Mouse (Mus musculus) kidney, embryonic 14.5 days (tissue): ENCODE results near the gene Susd4. TPM values are rescaled to one million over a fixed set of nuclear protein-coding genes. Genes with fewer than 3 reads are reported as not detected.

Source experiments
- ATAC-seq: fragments of 200-750 bp; cut with Nextera tagmentation; 2 replicates; pipeline ENCODE4 v1.8.0; 2017; ENCODE audit warnings: moderate number of reproducible peaks, mild to moderate bottlenecking, moderate TSS enrichment, moderate library complexity; ENCODE audit not compliant: low FRiP score, low TSS enrichment
- H3K27ac ChIP-seq: fragments of 300-500 bp; sonication (generic); 2 replicates; pipeline ENCODE4 v1.5.1; 2014; ENCODE audit warnings: low read depth, mild to moderate bottlenecking, low read length, moderate library complexity, mixed read lengths
- H3K27me3 ChIP-seq: fragments of 300-500 bp; sonication (generic); 2 replicates; pipeline ENCODE4 v1.6.1; 2014; ENCODE audit warnings: mild to moderate bottlenecking, low read length; ENCODE audit not compliant: control insufficient read depth, insufficient read depth
- H3K36me3 ChIP-seq: fragments of 300-500 bp; sonication (generic); 2 replicates; pipeline ENCODE4 v1.6.1; 2014; ENCODE audit warnings: low read length, mixed read lengths; ENCODE audit not compliant: control insufficient read depth, insufficient read depth
- H3K4me1 ChIP-seq: fragments of 300-500 bp; sonication (generic); 2 replicates; pipeline ENCODE4 v1.6.1; 2014; ENCODE audit warnings: low read length, mixed read lengths; ENCODE audit not compliant: control insufficient read depth, insufficient read depth
- H3K4me2 ChIP-seq: fragments of 300-500 bp; sonication (generic); replicated peaks from 2 replicates; pipeline ENCODE4 v1.6.1; 2014; ENCODE audit warnings: low read depth, mild to moderate bottlenecking, low read length
- H3K4me3 ChIP-seq: fragments of 300-500 bp; sonication (generic); 2 replicates; pipeline ENCODE4 v1.5.1; 2014; ENCODE audit warnings: mild to moderate bottlenecking, low read length
- H3K9ac ChIP-seq: fragments of 300-500 bp; sonication (generic); 2 replicates; pipeline ENCODE4 v1.6.1; 2014; ENCODE audit warnings: low read depth, mild to moderate bottlenecking, low read length, moderate library complexity
- H3K9me3 ChIP-seq: fragments of 300-500 bp; sonication (generic); 2 replicates; pipeline ENCODE4 v1.6.1; 2016; ENCODE audit warnings: low read length; ENCODE audit not compliant: control insufficient read depth
- WGBS: fragments of 180-500 bp; shearing (Covaris S2); extraction: QIAGEN DNeasy Blood & Tissue Kit; methylation state at CpG from one replicate; pipeline ENCODE4 v1.1.7; 2014; 5-methylcytosine and 5-hydroxymethylcytosine counted together
- polyA plus RNA-seq: library from polyadenylated mRNA; unstranded; fragments of >200 nt; fragmentation: Nextera tagmentation; extraction: Ambion mirVana; gene quantifications from 2 replicates; pipeline ENCODE4 v1.2.1, GENCODE M21; 2014

Susd4 gene
- polyA plus RNA-seq, 1 experiment from 2014 or later: 23.6 TPM

DNA sequence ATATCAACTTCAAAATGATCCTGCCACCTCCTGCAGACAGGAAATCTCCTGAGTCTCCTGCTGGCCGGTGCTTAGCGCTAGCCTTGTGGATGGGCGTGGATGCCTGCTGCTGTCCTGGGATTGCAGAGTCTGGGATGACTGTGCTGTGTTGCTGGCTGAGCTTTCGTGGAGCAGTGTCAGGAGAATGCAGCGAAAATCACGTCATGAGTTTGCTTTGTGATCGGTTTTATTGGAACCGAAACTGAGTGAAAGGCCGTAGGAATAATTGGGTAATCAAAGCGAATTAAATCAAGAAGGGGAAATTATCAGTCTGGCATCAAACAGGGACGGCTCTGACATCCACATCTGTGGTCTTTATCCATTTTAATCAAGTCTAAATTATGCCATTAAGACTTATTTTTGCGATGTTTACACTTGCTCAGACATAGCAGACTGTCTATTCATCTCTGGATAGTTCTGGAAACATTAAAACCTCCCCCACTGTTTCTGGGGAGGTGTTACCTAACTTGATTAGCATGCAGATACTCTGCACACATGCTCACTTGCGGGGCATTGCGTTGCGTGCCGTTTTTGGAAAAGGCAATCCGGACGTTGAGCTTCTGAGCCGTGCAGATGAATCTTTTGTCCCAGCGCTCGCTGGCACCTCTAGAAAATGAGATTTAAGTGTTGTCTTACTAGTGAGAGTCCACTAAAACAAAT, 60.2 kb downstream of the Susd4 start:
- H3K4me1 ChIP-seq: 0 out of 2 replicates have a peak, but pooled peaks cover 14% of the 10 kb centered on the region
- no peak for ATAC-seq
- H3K36me3 ChIP-seq: no peaks in the 10 kb centered on the region
- no peak overlapping the region for H3K27ac ChIP-seq
- no peaks in the 10 kb centered on the region for H3K27me3 ChIP-seq
- no peaks in the 10 kb centered on the region for H3K9me3 ChIP-seq
- no peak overlapping the region for H3K4me3 ChIP-seq
- 69% methylated on average over 21 of the region's 21 CpGs for WGBS
- no peak overlapping the region for H3K9ac ChIP-seq
- no peak overlapping the region for H3K4me2 ChIP-seq

DNA sequence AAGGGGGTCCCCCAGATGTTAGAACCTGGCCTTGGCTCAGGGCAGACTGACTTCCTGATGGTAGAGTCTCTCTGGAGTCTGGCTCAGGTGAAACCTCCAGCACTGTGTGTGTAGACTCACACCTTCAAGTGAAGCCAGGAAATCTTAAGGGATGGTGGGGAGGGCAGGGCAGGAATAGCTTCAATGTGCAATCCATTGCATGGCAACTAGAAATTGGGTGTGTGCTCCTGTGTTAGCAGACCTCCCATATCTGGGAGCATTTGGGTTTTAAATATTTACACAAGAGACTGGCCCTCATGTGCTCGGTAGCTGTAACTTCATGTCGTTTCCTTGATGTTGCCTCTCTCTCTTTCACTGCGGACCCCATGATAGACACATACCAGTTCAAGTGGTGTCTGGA, 62.9 kb downstream of the Susd4 start:
- 80% methylated on average over 3 of the region's 3 CpGs for WGBS
- Histone ChIP-seq H3K4me1 (0 out of 2 replicates have a peak, but pooled peaks cover 4% of the 10 kb centered on the region), H3K4me2 (no peak overlapping the region), H3K36me3 (no peaks in the 10 kb centered on the region), H3K9me3 (no peaks in the 10 kb centered on the region), H3K4me3 (no peak overlapping the region), H3K27me3 (no peaks in the 10 kb centered on the region), H3K27ac (no peak overlapping the region), H3K9ac (no peak overlapping the region)
- no peak for ATAC-seq

DNA sequence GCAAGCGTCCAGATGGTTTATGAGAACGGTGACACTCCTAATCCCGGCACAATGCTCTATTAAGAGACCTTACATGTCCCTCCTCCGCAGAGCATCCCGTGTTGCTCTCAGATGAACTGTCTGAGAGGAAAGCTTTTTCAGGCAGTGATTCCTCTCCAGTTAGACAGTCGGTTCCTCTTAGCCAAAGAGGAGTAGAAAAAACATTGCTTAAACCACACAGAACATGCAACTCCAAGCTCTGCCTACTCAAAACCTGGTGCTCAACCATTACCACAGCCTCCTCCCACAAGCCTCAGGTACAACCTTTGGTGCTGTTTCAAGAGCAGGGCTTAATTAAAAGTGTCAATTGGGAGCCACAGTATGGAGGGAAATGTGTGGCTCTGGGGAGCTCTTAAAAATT, 74.4 kb downstream of the Susd4 start:
- ATAC-seq: no peak
- no peaks in the 10 kb centered on the region for H3K9me3 ChIP-seq
- WGBS: 42% methylated on average over 6 of the region's 6 CpGs
- H3K9ac ChIP-seq: no peak overlapping the region
- H3K27ac ChIP-seq: no peak overlapping the region
- H3K36me3 ChIP-seq: no peaks in the 10 kb centered on the region
- H3K27me3 ChIP-seq: no peaks in the 10 kb centered on the region
- no peak overlapping the region for H3K4me3 ChIP-seq
- H3K4me2 ChIP-seq: no peak overlapping the region
- H3K4me1 ChIP-seq: peaks cover 17% of the 10 kb centered on the region

DNA sequence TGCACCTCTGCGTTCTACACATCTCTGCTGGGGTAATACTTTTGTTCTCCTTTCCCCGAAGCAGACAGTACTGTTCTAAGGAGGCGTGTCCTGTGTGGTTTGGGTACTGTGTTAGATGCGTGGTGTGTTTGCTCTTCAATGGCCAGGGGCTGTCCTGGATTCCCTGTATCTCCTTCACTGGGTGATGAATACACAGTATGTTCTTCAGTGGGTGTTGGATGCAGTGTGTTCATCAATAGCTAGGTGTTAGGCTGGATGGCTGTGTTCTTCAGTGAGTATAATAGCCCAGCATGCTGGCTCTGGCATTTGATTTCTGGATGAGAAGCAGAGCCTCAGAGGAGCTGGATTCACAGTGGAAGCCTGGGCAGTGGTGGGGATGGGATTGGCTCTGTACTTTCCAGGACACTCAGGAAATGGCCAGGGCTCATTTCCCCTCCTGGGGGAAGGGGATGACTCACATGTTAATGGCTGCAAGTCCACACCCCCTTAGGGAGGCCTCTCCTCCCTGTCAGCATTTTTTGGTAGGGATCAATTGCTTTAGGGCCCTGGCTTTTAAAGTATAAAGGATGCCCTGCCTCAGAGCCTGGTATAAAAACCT, 75.8 kb downstream of the Susd4 start:
- H3K27me3 ChIP-seq: no peaks in the 10 kb centered on the region
- no peaks in the 10 kb centered on the region for H3K36me3 ChIP-seq
- no peak overlapping the region for H3K4me2 ChIP-seq
- H3K4me3 ChIP-seq: no peak overlapping the region
- peaks cover 17% of the 10 kb centered on the region for H3K4me1 ChIP-seq
- ATAC-seq: no peak
- H3K27ac ChIP-seq: no peak overlapping the region
- H3K9ac ChIP-seq: no peak overlapping the region
- no peaks in the 10 kb centered on the region for H3K9me3 ChIP-seq
- 76% methylated on average over 4 of the region's 4 CpGs for WGBS

DNA sequence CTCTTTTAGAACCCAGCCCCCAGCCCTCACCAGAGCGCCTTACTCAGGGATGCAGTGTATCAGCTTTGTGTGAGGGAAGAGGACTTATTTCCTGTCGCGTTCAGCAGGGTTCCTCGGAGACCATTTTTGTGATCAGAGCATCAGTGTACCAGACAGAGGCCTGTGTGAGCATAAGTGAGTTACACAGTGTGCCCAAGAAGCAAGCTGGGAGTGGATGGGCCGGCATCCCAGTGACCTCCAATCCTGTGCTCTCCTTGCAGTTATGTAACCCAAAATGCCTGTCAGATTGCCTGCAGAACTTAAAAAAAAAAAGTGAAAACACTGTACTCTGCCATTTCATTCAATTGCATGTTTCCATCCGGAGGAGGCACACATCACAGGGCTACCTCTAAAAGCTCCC, 76.4 kb downstream of the Susd4 start:
- no peaks in the 10 kb centered on the region for H3K27me3 ChIP-seq
- WGBS: 37% methylated on average over 6 of the region's 6 CpGs
- H3K4me2 ChIP-seq: no peak overlapping the region
- no peak overlapping the region for H3K27ac ChIP-seq
- ATAC-seq: no peak
- H3K9ac ChIP-seq: no peak overlapping the region
- H3K4me3 ChIP-seq: no peak overlapping the region
- H3K4me1 ChIP-seq: peaks cover 17% of the 10 kb centered on the region
- no peaks in the 10 kb centered on the region for H3K36me3 ChIP-seq
- no peaks in the 10 kb centered on the region for H3K9me3 ChIP-seq

DNA sequence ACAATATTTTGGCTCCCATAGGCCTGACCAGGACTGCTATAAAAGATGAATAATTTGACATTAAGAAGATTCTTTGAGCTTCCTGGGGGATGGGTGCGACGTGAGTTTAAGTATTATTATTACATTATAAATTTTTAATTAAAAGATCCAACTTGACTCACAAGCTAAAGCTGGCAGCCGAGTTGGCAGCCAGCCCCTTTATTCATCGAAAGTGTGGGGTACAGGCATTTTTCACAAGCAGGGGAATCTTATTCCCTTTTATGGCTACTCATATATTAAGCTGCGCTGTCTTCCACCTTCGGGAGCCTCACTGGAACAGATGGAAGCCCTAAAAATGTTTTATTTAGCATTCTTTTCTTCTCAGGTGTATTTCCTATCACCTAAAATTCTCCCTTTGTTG, 76.9 kb downstream of the Susd4 start:
- 82% methylated on average over 6 of the region's 6 CpGs for WGBS
- H3K36me3 ChIP-seq: no peaks in the 10 kb centered on the region
- H3K9me3 ChIP-seq: no peaks in the 10 kb centered on the region
- H3K27ac ChIP-seq: no peak overlapping the region
- H3K9ac ChIP-seq: no peak overlapping the region
- H3K27me3 ChIP-seq: no peaks in the 10 kb centered on the region
- no peak for ATAC-seq
- H3K4me1 ChIP-seq: peaks cover 17% of the 10 kb centered on the region
- no peak overlapping the region for H3K4me2 ChIP-seq
- no peak overlapping the region for H3K4me3 ChIP-seq

DNA sequence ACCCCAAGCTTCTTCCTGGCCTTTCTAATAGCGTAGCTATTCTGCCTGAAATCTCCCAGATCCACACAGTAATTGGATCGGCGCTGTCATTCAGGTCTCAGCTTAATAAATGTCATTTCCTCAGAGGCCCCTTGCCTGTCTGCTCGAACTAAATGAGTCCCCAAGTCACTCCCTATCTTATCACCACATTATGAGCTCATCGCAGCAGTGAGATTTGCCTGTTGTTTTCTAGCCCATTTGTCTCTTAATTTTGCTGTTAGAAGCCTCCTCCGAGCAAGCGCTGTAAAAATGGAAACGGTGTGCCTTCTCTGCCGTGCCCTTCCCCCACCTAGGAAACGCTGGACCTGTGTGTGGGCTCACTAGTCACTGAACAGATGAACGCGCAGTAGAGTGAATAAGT, 85.9 kb downstream of the Susd4 start:
- Histone ChIP-seq H3K9me3 (no peaks in the 10 kb centered on the region), H3K27me3 (no peaks in the 10 kb centered on the region), H3K4me2 (no peak overlapping the region), H3K4me1 (peaks cover 3% of the 10 kb centered on the region; the same call in 1 of the 2 replicates), H3K27ac (no peak overlapping the region), H3K4me3 (no peak overlapping the region), H3K36me3 (no peaks in the 10 kb centered on the region), H3K9ac (no peak overlapping the region)
- ATAC-seq: no peak
- 48% methylated on average over 12 of the region's 12 CpGs for WGBS

DNA sequence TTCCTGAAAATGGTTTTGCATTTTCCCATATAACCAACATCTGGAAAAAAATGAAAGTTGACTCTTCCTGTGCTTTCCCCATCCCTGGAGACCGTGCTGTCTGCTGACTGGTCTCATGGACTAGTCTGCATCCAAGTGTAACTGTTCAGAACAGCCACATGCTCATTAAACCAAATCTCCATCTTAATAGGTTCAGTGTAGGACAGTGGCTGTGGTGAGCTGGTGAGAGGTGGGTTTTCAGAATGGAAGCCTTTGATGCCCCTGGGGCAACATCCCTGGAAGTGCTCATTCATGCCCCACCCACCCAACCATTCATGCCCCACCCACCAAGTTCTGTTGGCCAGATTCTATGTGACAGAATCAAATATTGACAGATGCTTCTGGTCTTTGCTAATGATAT, 86.4 kb downstream of the Susd4 start:
- Histone ChIP-seq H3K4me2 (no peak overlapping the region), H3K27ac (no peak overlapping the region), H3K4me3 (no peak overlapping the region), H3K9ac (no peak overlapping the region), H3K4me1 (peaks cover 3% of the 10 kb centered on the region; the same call in 1 of the 2 replicates), H3K36me3 (no peaks in the 10 kb centered on the region), H3K27me3 (no peaks in the 10 kb centered on the region), H3K9me3 (no peaks in the 10 kb centered on the region)
- ATAC-seq: no peak
- 66% methylated on average over 1 of the region's 1 CpGs for WGBS

DNA sequence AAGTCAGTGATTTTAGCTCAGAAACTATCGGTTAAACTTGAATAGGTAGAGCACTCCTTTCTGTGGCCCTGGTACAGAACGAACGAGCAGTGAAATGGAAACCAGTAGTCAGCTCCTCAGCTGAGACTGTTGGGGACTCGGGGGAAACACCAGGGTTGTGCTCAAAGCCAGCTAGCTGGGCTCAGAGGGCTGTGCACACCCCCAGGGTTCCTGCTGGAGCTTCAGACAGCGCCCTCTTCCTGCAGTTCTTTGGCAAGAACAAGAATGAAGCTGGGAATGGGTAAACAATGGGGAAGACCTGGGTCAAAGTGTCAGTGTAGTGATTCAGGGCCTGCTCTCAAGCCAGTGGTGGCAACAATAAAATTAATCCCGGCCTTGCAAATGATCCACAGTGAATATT, 88.5 kb downstream of the Susd4 start:
- H3K9me3 ChIP-seq: no peaks in the 10 kb centered on the region
- 34% methylated on average over 6 of the region's 6 CpGs for WGBS
- no peaks in the 10 kb centered on the region for H3K27me3 ChIP-seq
- peaks cover 10% of the 10 kb centered on the region; the same call in 1 of the 2 replicates for H3K4me1 ChIP-seq
- no peak overlapping the region for H3K4me2 ChIP-seq
- peak; percentile 55; the same call in 1 of the 2 replicates for ATAC-seq
- H3K36me3 ChIP-seq: no peaks in the 10 kb centered on the region
- no peak overlapping the region for H3K9ac ChIP-seq
- no peak overlapping the region for H3K27ac ChIP-seq
- no peak overlapping the region for H3K4me3 ChIP-seq
